Mouse (Mus musculus) liver, adult 2 months (tissue): Measurements from ENCODE around the gene Iqgap2. TPM values are rescaled to one million over a fixed set of nuclear protein-coding genes. Genes with fewer than 3 reads are reported as not detected.
A peak's percentile ranks its signal among the peaks of the same experiment; 100 is the strongest.

ENCODE experiments used
- DNase-seq: peaks from one replicate; pipeline ENCODE4 v3.0.0-alpha.2; 2011; ENCODE audit warnings: low read depth, low spot score; ENCODE audit errors: extremely low read depth
- H3K27ac ChIP-seq: fragments of 200-500 bp; replicated peaks from 2 replicates; pipeline ENCODE4 v1.5.1; 2012; ENCODE audit warnings: low read depth, mild to moderate bottlenecking, control low read depth, inconsistent platforms, low read length; ENCODE audit not compliant: insufficient read depth
- H3K27me3 ChIP-seq: fragments of 200-500 bp; 2 replicates; pipeline ENCODE4 v1.6.1; 2012; ENCODE audit warnings: mild to moderate bottlenecking, moderate library complexity, low read length, inconsistent platforms; ENCODE audit not compliant: control insufficient read depth, insufficient read depth
- H3K36me3 ChIP-seq: fragments of 200-500 bp; 2 replicates; pipeline ENCODE4 v1.6.1; 2012; ENCODE audit warnings: low read length, inconsistent platforms; ENCODE audit not compliant: control insufficient read depth, insufficient read depth
- H3K4me1 ChIP-seq: fragments of 200-500 bp; 2 replicates; pipeline ENCODE4 v1.6.1; 2011; ENCODE audit warnings: low read length; ENCODE audit not compliant: control insufficient read depth, insufficient read depth
- H3K4me3 ChIP-seq: fragments of 200-500 bp; 2 replicates; pipeline ENCODE4 v1.5.1; 2011; ENCODE audit warnings: low read depth, mild to moderate bottlenecking, control low read depth, low read length, moderate library complexity; ENCODE audit not compliant: insufficient read depth
- H3K79me2 ChIP-seq: fragments of 200-500 bp; 2 replicates; pipeline ENCODE4 v1.6.1; 2012; ENCODE audit warnings: inconsistent platforms, mild to moderate bottlenecking, low read length, moderate library complexity; ENCODE audit not compliant: control insufficient read depth, insufficient read depth
- H3K9ac ChIP-seq: fragments of 200-500 bp; 2 replicates; pipeline ENCODE4 v1.6.1; 2012; ENCODE audit warnings: low read depth, mild to moderate bottlenecking, control low read depth, inconsistent platforms, low read length
- CTCF ChIP-seq: fragments of 200-500 bp; IDR thresholded peaks from 2 replicates; pipeline ENCODE4 v1.5.1; 2011; ENCODE audit warnings: low read depth, low read length, control low read depth
- POLR2A ChIP-seq: fragments of 200-500 bp; IDR thresholded peaks from 2 replicates; pipeline ENCODE4 v1.6.1; 2011; ENCODE audit warnings: low read length, control low read depth; ENCODE audit not compliant: insufficient read depth; ENCODE audit errors: extremely low read depth
- WGBS: fragments of 180-500 bp; shearing (Covaris S2); methylation state at CpG from one replicate; pipeline ENCODE4 v1.1.7; 2018; 5-methylcytosine and 5-hydroxymethylcytosine counted together
- polyA plus RNA-seq: library from polyadenylated mRNA; depleted of rRNA; stranded (reverse); fragments of >200 nt; gene quantifications from 2 replicates; pipeline ENCODE4 v1.2.3, GENCODE M21; 2012
- total RNA-seq: library from RNA; depleted of rRNA; stranded (reverse); fragments of >200 nt; gene quantifications from 2 replicates; pipeline ENCODE4 v1.2.3, GENCODE M21; 2014

The Iqgap2 gene
- total and polyA plus RNA-seq, 2 experiments, result 21.4 to 189 TPM

DNA sequence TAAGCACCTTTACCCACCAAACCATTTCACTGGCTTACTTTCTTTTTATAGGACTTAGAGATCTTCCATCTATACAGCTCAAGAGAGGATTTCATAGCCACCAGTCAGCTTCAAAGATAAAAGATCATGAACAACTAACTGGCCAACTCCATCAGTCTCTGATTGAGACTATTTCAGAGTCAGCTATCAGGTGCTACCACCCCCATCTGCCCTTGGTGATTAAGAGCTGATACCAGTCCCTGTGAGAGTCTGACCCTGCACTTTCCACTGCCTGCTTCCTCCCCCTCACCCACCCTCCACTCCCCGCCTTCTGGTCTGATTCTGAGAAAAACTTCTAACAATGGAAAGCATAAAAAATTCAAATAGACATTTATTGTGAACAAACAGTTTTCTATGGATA, 203.1 kb downstream of the Iqgap2 start:
- 100% methylated on average over 1 of the region's 1 CpGs for whole genome bisulfite sequencing
- Histone ChIP-seq H3K27me3 (no peaks in the 10 kb centered on the region), H3K4me1 (no peaks in the 10 kb centered on the region), H3K27ac (no peak overlapping the region), H3K36me3 (peaks cover 61% of the 10 kb centered on the region), H3K4me3 (no peak overlapping the region), H3K79me2 (no peaks in the 10 kb centered on the region; the same call in 1 of the 2 replicates), H3K9ac (no peak overlapping the region)
- TF ChIP-seq POLR2A (no peak), CTCF (no peak)
- DNase-seq, result no peak

DNA sequence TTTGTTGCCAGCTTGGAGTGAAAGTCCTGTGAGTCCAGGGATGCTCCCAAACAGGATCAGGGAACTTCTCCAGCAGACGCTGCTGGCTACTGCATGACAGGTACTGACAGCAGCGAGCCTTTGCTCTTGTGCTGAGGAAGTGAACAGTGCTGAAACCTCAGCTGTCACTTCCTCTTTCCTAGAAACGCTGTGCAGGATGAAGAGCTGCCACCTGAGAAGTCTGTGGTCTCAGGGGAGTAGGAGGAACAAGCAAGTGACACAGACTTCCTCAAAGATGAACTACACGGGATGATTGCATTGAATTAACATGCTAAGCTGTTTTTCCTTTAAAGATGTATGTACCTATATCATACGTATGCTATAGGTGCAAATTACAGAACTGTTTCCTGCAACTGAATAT, 206.0 kb downstream of the Iqgap2 start:
- H3K4me1 ChIP-seq, result no peaks in the 10 kb centered on the region
- WGBS, result 72% methylated on average over 5 of the region's 5 CpGs
- no peak overlapping the region for H3K4me3 ChIP-seq
- peaks cover 78% of the 10 kb centered on the region for H3K36me3 ChIP-seq
- H3K9ac ChIP-seq, result no peak overlapping the region
- DNase-seq, result peak; percentile 12
- no peaks in the 10 kb centered on the region for H3K27me3 ChIP-seq
- no peak overlapping the region for H3K27ac ChIP-seq
- H3K79me2 ChIP-seq, result no peaks in the 10 kb centered on the region; the same call in 1 of the 2 replicates
- no peak for TF ChIP-seq POLR2A
- TF ChIP-seq CTCF, result no peak

GRCm38 (mm10) chr13:95684656-95685244, 207.0 kb downstream of the Iqgap2 start:
- DNase-seq, result no peak
- H3K4me1 ChIP-seq, result no peaks in the 10 kb centered on the region

DNA sequence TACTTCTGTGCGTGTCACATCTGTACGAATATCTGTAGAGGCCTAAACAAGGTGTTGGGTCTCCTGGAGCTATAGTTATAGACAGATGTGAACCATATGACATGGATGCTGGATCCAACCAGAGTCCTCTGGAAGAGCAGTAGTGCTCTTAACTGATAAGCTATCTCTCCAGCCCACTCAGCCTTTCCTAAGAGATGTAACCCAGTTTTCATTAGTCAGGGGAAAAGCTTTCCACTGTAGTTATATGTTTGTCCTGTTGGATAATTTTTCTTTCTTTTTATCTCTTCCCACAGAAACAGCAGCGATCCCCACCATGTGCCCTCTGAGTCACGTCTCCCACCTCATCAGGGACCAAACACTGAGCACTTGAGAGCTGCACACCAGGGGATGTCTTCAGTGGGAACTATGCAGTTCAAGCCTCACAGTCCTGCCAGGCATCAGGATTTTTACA, 212.2 kb downstream of the Iqgap2 start:
- no peaks in the 10 kb centered on the region for H3K27me3 ChIP-seq
- H3K4me1 ChIP-seq, result peaks cover 6% of the 10 kb centered on the region
- TF ChIP-seq POLR2A (no peak), CTCF (no peak)
- 86% methylated on average over 4 of the region's 4 CpGs for WGBS
- H3K4me3 ChIP-seq, result no peak overlapping the region
- H3K79me2 ChIP-seq, result no peaks in the 10 kb centered on the region; the same call in 1 of the 2 replicates
- H3K27ac ChIP-seq, result no peak overlapping the region
- H3K9ac ChIP-seq, result no peak overlapping the region
- DNase-seq, result no peak
- H3K36me3 ChIP-seq, result peaks cover 62% of the 10 kb centered on the region

More at GRCm38 (mm10) chr13:95684656-95685244, 207.0 kb downstream of the Iqgap2 start:
- Histone ChIP-seq H3K27ac (no peak overlapping the region), H3K36me3 (peaks cover 83% of the 10 kb centered on the region), H3K79me2 (no peaks in the 10 kb centered on the region; the same call in 1 of the 2 replicates), H3K27me3 (no peaks in the 10 kb centered on the region), H3K9ac (no peak overlapping the region), H3K4me3 (no peak overlapping the region)
- 92% methylated on average over 9 of the region's 9 CpGs for WGBS
- TF ChIP-seq CTCF (no peak), POLR2A (no peak)

DNA sequence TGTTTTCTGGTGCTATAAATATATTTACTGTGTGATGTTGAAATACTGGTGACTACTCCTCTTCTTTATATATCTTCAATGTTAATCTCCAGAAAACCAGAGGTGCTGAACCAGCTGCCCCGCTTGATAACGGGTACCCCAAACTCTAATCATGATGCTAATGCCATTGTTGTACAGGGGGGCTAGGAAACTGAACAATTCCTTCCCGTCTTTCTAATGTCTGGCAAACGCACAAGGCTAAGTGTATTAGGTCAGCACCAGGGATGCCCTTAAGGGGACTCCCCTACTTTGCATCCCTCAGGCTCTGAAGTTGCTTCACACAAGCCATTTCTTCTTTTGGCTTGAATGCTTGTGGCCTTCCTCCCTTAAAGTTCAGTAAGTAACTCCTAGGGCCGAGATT, 212.6 kb downstream of the Iqgap2 start:
- H3K79me2 ChIP-seq, result no peaks in the 10 kb centered on the region; the same call in 1 of the 2 replicates
- no peak for DNase-seq
- H3K4me3 ChIP-seq, result no peak overlapping the region
- H3K4me1 ChIP-seq, result peaks cover 6% of the 10 kb centered on the region
- TF ChIP-seq CTCF, result no peak
- no peak for TF ChIP-seq POLR2A
- H3K27ac ChIP-seq, result no peak overlapping the region
- no peak overlapping the region for H3K9ac ChIP-seq
- peaks cover 63% of the 10 kb centered on the region for H3K36me3 ChIP-seq
- H3K27me3 ChIP-seq, result no peaks in the 10 kb centered on the region
- WGBS, result 87% methylated on average over 5 of the region's 5 CpGs

DNA sequence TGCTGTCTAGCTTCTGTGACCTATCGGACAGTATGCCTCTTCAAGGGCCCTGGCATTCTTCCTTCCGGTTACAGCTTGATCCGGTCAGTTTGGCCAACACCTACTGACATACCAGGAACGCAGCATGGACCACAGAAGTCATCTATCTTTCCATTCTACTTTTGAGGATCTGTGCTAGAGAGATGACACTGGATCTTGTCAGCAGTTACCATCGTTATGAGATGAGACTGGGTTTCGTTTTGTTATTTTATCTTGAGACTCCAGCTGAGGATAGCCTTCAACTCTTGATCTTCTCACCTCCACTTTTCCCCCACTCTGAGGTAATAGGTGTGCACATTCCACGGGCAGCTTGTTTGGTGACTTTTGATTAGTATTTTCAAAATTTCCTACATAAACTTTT, 219.3 kb downstream of the Iqgap2 start:
- no peak for TF ChIP-seq CTCF
- TF ChIP-seq POLR2A, result no peak
- Histone ChIP-seq H3K9ac (no peak overlapping the region), H3K27me3 (no peaks in the 10 kb centered on the region), H3K27ac (no peak overlapping the region), H3K4me3 (no peak overlapping the region), H3K36me3 (peaks cover 63% of the 10 kb centered on the region), H3K4me1 (peaks cover 6% of the 10 kb centered on the region), H3K79me2 (no peaks in the 10 kb centered on the region; the same call in 1 of the 2 replicates)
- no peak for DNase-seq
- WGBS, result 94% methylated on average over 7 of the region's 7 CpGs
